Mouse (Mus musculus): Measurements from ENCODE around the gene Dph5.
A peak's percentile ranks its signal among the peaks of the same experiment; 100 is the strongest.
"Not testable (repeated sequence)": the region's sequence is repeated elsewhere in the genome, so short reads cannot be mapped to it uniquely, and the experiment has no call there.

Gene Dph5

GRCm38 (mm10) chr3:115893166-115893565, 5.5 kb downstream of the Dph5 start:
- DNase-seq (ENCODE audit: low spot score) = no peak

- no peak for DNase-seq (ENCODE audit: low spot score)
Observed at GRCm38 (mm10) chr3:115898354-115898948, 10.8 kb downstream of the Dph5 start.

GRCm38 (mm10) chr3:115902301-115902956, 14.8 kb downstream of the Dph5 start:
- no peak for DNase-seq (ENCODE audit: low spot score)

GRCm38 (mm10) chr3:115905067-115905466, 17.4 kb downstream of the Dph5 start:
- DNase-seq (ENCODE audit: low spot score) = no peak

GRCm38 (mm10) chr3:115905567-115905966, 17.9 kb downstream of the Dph5 start:
- no peak for DNase-seq (ENCODE audit: low spot score)

GRCm38 (mm10) chr3:115907406-115907805, 19.8 kb downstream of the Dph5 start:
- not testable (repeated sequence) for DNase-seq (ENCODE audit: low spot score)

GRCm38 (mm10) chr3:115924401-115925190, 37.0 kb downstream of the Dph5 start:
- no peak for DNase-seq (ENCODE audit: low spot score)

- no peak for DNase-seq (ENCODE audit: low spot score)
Observed at GRCm38 (mm10) chr3:115926531-115926930, 38.9 kb downstream of the Dph5 start.

GRCm38 (mm10) chr3:115931701-115932100, 44.1 kb downstream of the Dph5 start:
- DNase-seq (ENCODE audit: low spot score) = no peak

GRCm38 (mm10) chr3:115933293-115934186, 45.9 kb downstream of the Dph5 start:
- DNase-seq (ENCODE audit: low spot score) = no peak

GRCm38 (mm10) chr3:115936734-115937599, 49.3 kb downstream of the Dph5 start:
- DNase-seq (ENCODE audit: low spot score) = peak; percentile 53

- no peak for DNase-seq (ENCODE audit: low spot score)
Observed at GRCm38 (mm10) chr3:115937807-115938206, 50.2 kb downstream of the Dph5 start.

- DNase-seq (ENCODE audit: low spot score) = no peak
Observed at GRCm38 (mm10) chr3:115940510-115940909, 52.9 kb downstream of the Dph5 start.

- no peak for DNase-seq (ENCODE audit: low spot score)
Observed at GRCm38 (mm10) chr3:115941464-115941863, 53.8 kb downstream of the Dph5 start.

GRCm38 (mm10) chr3:115944376-115944775, 56.7 kb downstream of the Dph5 start:
- DNase-seq (ENCODE audit: low spot score) = no peak

GRCm38 (mm10) chr3:115946272-115946671, 58.6 kb downstream of the Dph5 start:
- DNase-seq (ENCODE audit: low spot score) = no peak

GRCm38 (mm10) chr3:115949220-115949920, 61.7 kb downstream of the Dph5 start:
- no peak for DNase-seq (ENCODE audit: low spot score)

- DNase-seq (ENCODE audit: low spot score) = peak; percentile 5
Observed at GRCm38 (mm10) chr3:115949921-115950877, 62.6 kb downstream of the Dph5 start.

- DNase-seq (ENCODE audit: low spot score) = no peak
Observed at GRCm38 (mm10) chr3:115951221-115951620, 63.6 kb downstream of the Dph5 start.

Measured in urinary bladder, postnatal 14 days (tissue).